8 mouse cellular contexts compared by ENCODE assay signal in the genomic region with DNA sequence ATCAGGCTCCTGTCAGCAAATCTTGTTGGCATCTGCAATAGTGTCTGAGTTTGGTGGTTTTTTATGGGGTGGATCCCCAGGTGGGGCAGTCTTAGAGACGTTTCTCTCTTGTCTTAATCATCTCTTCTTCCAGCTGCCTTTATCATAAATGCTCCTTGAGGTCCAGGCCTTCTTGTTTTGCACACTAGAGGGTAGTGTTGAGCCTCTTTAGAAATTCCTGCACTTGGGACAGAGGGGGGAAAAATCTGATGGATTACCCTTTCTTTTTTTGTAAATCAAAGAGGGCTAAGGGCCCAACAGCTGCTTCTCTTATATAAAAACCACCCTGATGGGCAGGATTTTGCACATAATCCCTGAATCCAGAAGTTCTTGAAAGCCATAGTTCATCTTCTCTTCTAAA.
A peak's percentile ranks its signal among the peaks of the same experiment; 100 is the strongest.
DNase-seq lines count a peak whose midpoint lies in the region; ATAC-seq lines count a peak whose summit lies in the region.

No protein-coding gene starts in this region.

- no peak for ATAC-seq in midbrain, embryonic 11.5 days (ENCODE audit: low FRiP score)
- no peak for ATAC-seq in midbrain, embryonic 16.5 days
- no peak for ATAC-seq in CD4-positive, CD25-positive, alpha-beta regulatory T cell, adult 4 months

- intact Hi-C loops in gastrocnemius, postnatal 14 days (cut with DNase I; ENCODE audit: low total_unique reads): loop anchor here (10.0 kb wide), 1 partner anchor 656 kb away; no protein-coding TSS in a partner anchor

- no peaks in the 10 kb centered on the region for H3K9me3 ChIP-seq in midbrain, embryonic 11.5 days (ENCODE audit: control insufficient read depth, low read length)
- no peaks in the 10 kb centered on the region for H3K9me3 ChIP-seq in midbrain, embryonic 16.5 days (replicated peaks; ENCODE audit: control insufficient read depth, low read length, poor library complexity, severe bottlenecking)

- no peak overlapping the region for H3K27ac ChIP-seq in midbrain, embryonic 11.5 days (ENCODE audit: low read depth, low read length)
- no peak overlapping the region for H3K27ac ChIP-seq in midbrain, embryonic 16.5 days (ENCODE audit: low read length)

- H3K36me3 ChIP-seq in midbrain, embryonic 11.5 days (ENCODE audit: control insufficient read depth, insufficient read depth, low read length): no peaks in the 10 kb centered on the region
- no peaks in the 10 kb centered on the region for H3K36me3 ChIP-seq in midbrain, embryonic 16.5 days (ENCODE audit: control insufficient read depth, insufficient read depth, low read length)

- H3K4me1 ChIP-seq in midbrain, embryonic 11.5 days (ENCODE audit: control insufficient read depth, insufficient read depth, low read length): no peaks in the 10 kb centered on the region
- H3K4me1 ChIP-seq in midbrain, embryonic 16.5 days (ENCODE audit: control insufficient read depth, insufficient read depth, low read length): no peaks in the 10 kb centered on the region

- H3K9ac ChIP-seq in midbrain, embryonic 11.5 days (ENCODE audit: low read length): no peak overlapping the region
- no peak overlapping the region for H3K9ac ChIP-seq in midbrain, embryonic 16.5 days (ENCODE audit: low read depth, low read length)

- H3K4me2 ChIP-seq in midbrain, embryonic 11.5 days: no peak overlapping the region
- no peak overlapping the region for H3K4me2 ChIP-seq in midbrain, embryonic 16.5 days (ENCODE audit: low read length)

- WGBS in midbrain, embryonic 11.5 days: 24% methylated on average over 1 of the region's 1 CpGs
- WGBS in midbrain, embryonic 16.5 days: 17% methylated on average over 1 of the region's 1 CpGs

- no peaks in the 10 kb centered on the region for H3K27me3 ChIP-seq in midbrain, embryonic 11.5 days (ENCODE audit: control insufficient read depth, insufficient read depth, low read length)
- H3K27me3 ChIP-seq in midbrain, embryonic 16.5 days (ENCODE audit: control insufficient read depth, insufficient read depth, low read depth, low read length): no peaks in the 10 kb centered on the region

- H3K4me3 ChIP-seq in midbrain, embryonic 11.5 days (ENCODE audit: low read depth, low read length): no peak overlapping the region
- no peak overlapping the region for H3K4me3 ChIP-seq in midbrain, embryonic 16.5 days (ENCODE audit: low read depth, low read length)

- peak; percentile 27 for DNase-seq in gastrocnemius, postnatal 14 days
- no peak for DNase-seq in gastrocnemius, postnatal 25 days
- DNase-seq in midbrain, embryonic 11.5 days (ENCODE audit: low spot score, missing footprints): peak; percentile 84
- DNase-seq in adrenal gland, postnatal 14 days: peak; percentile 36
- DNase-seq in kidney, postnatal 4 days: peak; percentile 10 to 25
- peak; percentile 27 for DNase-seq in retina, postnatal 7 days (ENCODE audit: low read depth, low spot score)
